Comparison of ENCODE assay signal across 22 mouse cellular contexts in genomic region chr8:3603439-3603838, GRCm38 (mm10). TPM values are rescaled to one million over a fixed set of nuclear protein-coding genes. Genes with fewer than 3 reads are reported as not detected.
"Had no signal": no experiment of that assay in that cellular context is flagged by ENCODE, and none has a peak within 500 bp of the region (broad histone marks: within the 10 kb centered on the region; RNA-seq: fewer than 3 reads in every experiment).

No protein-coding gene starts in this region.

- DNase-seq: retina, postnatal 1 day; right cerebral cortex, adult 18-20 months; right cerebral cortex, postnatal 14 days; right cerebral cortex, postnatal 25 days; right cerebral cortex, postnatal 4 days; spleen, adult 18-20 months; thymus, adult 18-20 months; thymus, adult 2 months; thymus, postnatal 14 days; thymus, postnatal 25 days; thymus, postnatal 36 days; thymus, postnatal 4 days had no signal

- H3K4me1 ChIP-seq: neural tube, embryonic 12.5 days; neural tube, embryonic 13.5 days; neural tube, embryonic 15.5 days; stomach, embryonic 15.5 days had no signal

- H3K9ac ChIP-seq: neural tube, embryonic 12.5 days; neural tube, embryonic 13.5 days; neural tube, embryonic 15.5 days; stomach, embryonic 15.5 days had no signal

- H3K4me2 ChIP-seq: neural tube, embryonic 12.5 days; neural tube, embryonic 13.5 days; neural tube, embryonic 15.5 days; stomach, embryonic 15.5 days had no signal

- H3K4me3 ChIP-seq: neural tube, embryonic 12.5 days; neural tube, embryonic 13.5 days; neural tube, embryonic 15.5 days; stomach, embryonic 15.5 days had no signal

- H3K27me3 ChIP-seq: neural tube, embryonic 12.5 days; neural tube, embryonic 13.5 days; neural tube, embryonic 15.5 days; stomach, embryonic 15.5 days had no signal

- H3K27ac ChIP-seq: neural tube, embryonic 12.5 days; neural tube, embryonic 13.5 days; neural tube, embryonic 15.5 days; stomach, embryonic 15.5 days; stomach, postnatal 0 days had no signal

- H3K9me3 ChIP-seq: neural tube, embryonic 12.5 days; neural tube, embryonic 13.5 days; neural tube, embryonic 15.5 days; stomach, embryonic 15.5 days had no signal

RNA-seq across cellular contexts. Expression of gene Camsap3, which starts 16.3 kb away (rescaled TPM):
- total RNA-seq: neutrophil, adult 5-6 weeks had no signal

RNA-seq across cellular contexts. Expression of gene Pcp2, which starts 21.9 kb away (rescaled TPM):
- total RNA-seq: neutrophil, adult 5-6 weeks had no signal
- polyA plus RNA-seq: neural tube, embryonic 11.5 days; neural tube, embryonic 13.5 days; small intestine, adult 2 months; spleen, adult 2 months; stomach, embryonic 15.5 days; stomach, postnatal 0 days; urinary bladder, adult 2 months had no signal
